ENCODE assay signal across 7 mouse cellular contexts in genomic region chr11:117654380-117654924, GRCm38 (mm10). TPM values are rescaled to one million over a fixed set of nuclear protein-coding genes. Genes with fewer than 3 reads are reported as not detected.
DNase-seq lines count a peak whose midpoint lies in the region; ATAC-seq lines count a peak whose summit lies in the region.

No protein-coding gene starts in this region.

- H3K9ac ChIP-seq in intestine, embryonic 15.5 days: peak overlapping the region; percentile 95

- H3K27me3 ChIP-seq in intestine, embryonic 15.5 days (replicated peaks): no peaks in the 10 kb centered on the region; the same call in 1 of the 2 replicates
- peaks cover 31% of the 10 kb centered on the region for H3K27me3 ChIP-seq in midbrain, embryonic 10.5 days (ENCODE audit: low read depth, poor library complexity, severe bottlenecking)

- H3K9me3 ChIP-seq in intestine, embryonic 15.5 days: no peaks in the 10 kb centered on the region
- H3K9me3 ChIP-seq in midbrain, embryonic 10.5 days (replicated peaks): no peaks in the 10 kb centered on the region

- intact Hi-C loops in gastrocnemius, postnatal 36 days (cut with DNase I): loop anchor here (1.0 to 5.0 kb wide), 2 partner anchors 118 to 172 kb away; partner anchors contain the start of gene Gm11733
- intact Hi-C loops in left cerebral cortex, postnatal 25 days (cut with DNase I): loop anchor here (2.0 to 5.0 kb wide), 4 partner anchors 26 to 267 kb away; no protein-coding TSS in a partner anchor

- peak; percentile 100 for DNase-seq in adrenal gland, adult 2 months
- DNase-seq in embryo, embryonic 11.5 days (ENCODE audit: low read depth, low spot score): peak; percentile 99
- peak; percentile 98 to 99 for DNase-seq in gastrocnemius, postnatal 36 days
- DNase-seq in left cerebral cortex, postnatal 25 days (ENCODE audit: low spot score in 2 of 2): peak; percentile 100
- DNase-seq in midbrain, embryonic 10.5 days (ENCODE audit: low spot score): peak; percentile 100
- DNase-seq in right cerebral cortex, postnatal 4 days: peak; percentile 98

- peaks cover 22% of the 10 kb centered on the region for H3K4me1 ChIP-seq in intestine, embryonic 15.5 days (replicated peaks)
- peaks cover 56% of the 10 kb centered on the region for H3K4me1 ChIP-seq in midbrain, embryonic 10.5 days

- ATAC-seq in intestine, embryonic 15.5 days: peak; percentile 98

- H3K36me3 ChIP-seq in intestine, embryonic 15.5 days: no peaks in the 10 kb centered on the region
- no peaks in the 10 kb centered on the region for H3K36me3 ChIP-seq in midbrain, embryonic 10.5 days

- H3K4me2 ChIP-seq in intestine, embryonic 15.5 days (replicated peaks): peak overlapping the region; percentile 88

- H3K4me3 ChIP-seq in intestine, embryonic 15.5 days (replicated peaks): peak overlapping the region; percentile 92
- peak overlapping the region; percentile 93 for H3K4me3 ChIP-seq in midbrain, embryonic 10.5 days

- WGBS in intestine, embryonic 15.5 days: under 1% methylated on average over 63 of the region's 71 CpGs
- under 1% methylated on average over 69 of the region's 71 CpGs for WGBS in midbrain, embryonic 10.5 days

- H3K27ac ChIP-seq in intestine, embryonic 15.5 days: peak overlapping the region; percentile 96
- peak overlapping the region; percentile 97 for H3K27ac ChIP-seq in midbrain, embryonic 10.5 days (replicated peaks)

RNA-seq across cellular contexts. Expression of gene Tnrc6c, which starts 0.4 kb away (rescaled TPM):
- total RNA-seq in adrenal gland, adult 2 months (2021): 10 to 100 TPM; 21.1 to 24.6 TPM
- 17.0 and 17.1 TPM in 2 replicates for polyA plus RNA-seq in adrenal gland, adult 2 months (2012; rRNA removed)
- total RNA-seq in gastrocnemius, postnatal 36 days (2021): 10 to 100 TPM; 15.0 to 19.6 TPM
- 9.6 TPM in 2 replicates for polyA plus RNA-seq in intestine, embryonic 15.5 days (2015; fragmentation: Nextera tagmentation; extraction: Ambion mirVana)
- total RNA-seq in left cerebral cortex, postnatal 25 days (2021): 10 to 100 TPM; 53.4 to 55.2 TPM
- polyA plus RNA-seq in midbrain, embryonic 10.5 days (2016; fragmentation: Nextera tagmentation; extraction: Ambion mirVana): 9.4 and 12.4 TPM in 2 replicates

Comparison
In these comparisons a context has a peak if more than half of its experiments do, and no peak if none do; other contexts are left out.
1. Peak in every context shown above with its lines: DNase-seq, ATAC-seq, H3K4me3 ChIP-seq and H3K27ac ChIP-seq.